Mouse (Mus musculus) MEL (cell line): ENCODE results near the gene Echdc3. TPM values are rescaled to one million over a fixed set of nuclear protein-coding genes. Genes with fewer than 3 reads are reported as not detected.

Source experiments
- DNase-seq: peaks from one replicate; pipeline ENCODE4 v3.0.0; 2011; ENCODE audit warnings: low read depth, low spot score
- H3K27ac ChIP-seq: 2 replicates; pipeline ENCODE4 v1.5.1; 2012; ENCODE audit warnings: low read depth, mild to moderate bottlenecking, control low read depth, low read length, moderate library complexity; ENCODE audit not compliant: control insufficient read depth
- H3K27me3 ChIP-seq, 2 experiments: fragments of 150-350 bp in 1 of 2; sonication (generic) in 1 of 2; 2 replicates each; pipeline ENCODE4 v1.6.1; 2012; ENCODE audit warnings: low read length in 2 of 2, mild to moderate bottlenecking in 2 of 2, improper control_type of control experiment in 1 of 2, moderate library complexity in 1 of 2; ENCODE audit not compliant: insufficient read depth in 2 of 2, control insufficient read depth in 1 of 2
- H3K36me3 ChIP-seq, 2 experiments: 2 replicates each; pipeline ENCODE4 v1.6.1; 2012 to 2014; ENCODE audit warnings: low read length in 2 of 2, improper control_type of control experiment in 1 of 2, inconsistent platforms in 1 of 2, mild to moderate bottlenecking in 1 of 2; ENCODE audit not compliant: insufficient read depth in 2 of 2, control insufficient read depth in 1 of 2
- H3K4me1 ChIP-seq, 2 experiments: fragments of 150-350 bp in 1 of 2; sonication (generic) in 1 of 2; 2 replicates each; pipeline ENCODE4 v1.6.1; 2012; ENCODE audit warnings: low read length in 2 of 2, improper control_type of control experiment in 1 of 2, mild to moderate bottlenecking in 1 of 2; ENCODE audit not compliant: insufficient read depth in 2 of 2, control insufficient read depth in 1 of 2
- H3K4me3 ChIP-seq, 2 experiments: fragments of 150-350 bp in 1 of 2; sonication (generic) in 1 of 2; 2 replicates each; pipeline ENCODE4 v1.5.1; 2012; ENCODE audit warnings: low read depth in 2 of 2, low read length in 2 of 2, mild to moderate bottlenecking in 2 of 2, moderate library complexity in 2 of 2, control low read depth in 1 of 2, improper control_type of control experiment in 1 of 2; ENCODE audit not compliant: control insufficient read depth in 1 of 2, insufficient read depth in 1 of 2
- H3K79me2 ChIP-seq: 2 replicates; pipeline ENCODE4 v1.6.1; 2012; ENCODE audit warnings: mild to moderate bottlenecking, low read length, moderate library complexity; ENCODE audit not compliant: control insufficient read depth, poor library complexity, insufficient read depth
- H3K9ac ChIP-seq: 2 replicates; pipeline ENCODE4 v1.6.1; 2012; ENCODE audit warnings: low read depth, mild to moderate bottlenecking, control low read depth, low read length, moderate library complexity; ENCODE audit not compliant: control insufficient read depth, poor library complexity, severe bottlenecking
- H3K9me3 ChIP-seq: fragments of 150-350 bp; sonication (generic); replicated peaks from 2 replicates; pipeline ENCODE4 v1.6.1; 2012; ENCODE audit warnings: mild to moderate bottlenecking, low read length, improper control_type of control experiment, moderate library complexity; ENCODE audit not compliant: insufficient read depth
- CHD2 ChIP-seq: IDR thresholded peaks from 2 replicates; pipeline ENCODE4 v1.6.1; 2011; ENCODE audit warnings: low read length, improper control_type of control experiment
- E2F4 ChIP-seq: IDR thresholded peaks from 2 replicates; pipeline ENCODE4 v1.6.1; 2011; ENCODE audit warnings: low read depth, low read length, improper control_type of control experiment, borderline replicate concordance
- GATA1 ChIP-seq: IDR thresholded peaks from 2 replicates; pipeline ENCODE4 v1.6.1; 2011; ENCODE audit warnings: low read depth, low read length, improper control_type of control experiment
- HCFC1 ChIP-seq: IDR thresholded peaks from 2 replicates; pipeline ENCODE4 v1.6.1; 2012; ENCODE audit warnings: low read depth, mild to moderate bottlenecking, inconsistent platforms, low read length, improper control_type of control experiment, moderate library complexity
- MAFK ChIP-seq: IDR thresholded peaks from 2 replicates; pipeline ENCODE4 v1.6.1; 2011; ENCODE audit warnings: low read depth, mild to moderate bottlenecking, low read length, improper control_type of control experiment, borderline replicate concordance
- MYB ChIP-seq: IDR thresholded peaks from 2 replicates; pipeline ENCODE4 v1.6.1; 2011; ENCODE audit warnings: mild to moderate bottlenecking, low read depth, low read length, improper control_type of control experiment
- POLR2A ChIP-seq, 2 experiments: IDR thresholded peaks; 2 replicates each; pipeline ENCODE4 v1.6.1; 2011 to 2012; ENCODE audit warnings: low read length in 2 of 2, mild to moderate bottlenecking in 2 of 2, control low read depth in 1 of 2, improper control_type of control experiment in 1 of 2, low read depth in 1 of 2, moderate library complexity in 1 of 2; ENCODE audit not compliant: control insufficient read depth in 1 of 2, insufficient read depth in 1 of 2, poor library complexity in 1 of 2
- POLR2AphosphoS2 ChIP-seq: IDR thresholded peaks from 2 replicates; pipeline ENCODE4 v1.6.1; 2011; ENCODE audit warnings: low read length, improper control_type of control experiment
- POLR2AphosphoS5 ChIP-seq: IDR thresholded peaks from 2 replicates; pipeline ENCODE4 v1.6.1; 2012; ENCODE audit warnings: low read depth, borderline replicate concordance, mild to moderate bottlenecking, inconsistent platforms, low read length, moderate library complexity, mixed read lengths
- RAD21 ChIP-seq: IDR thresholded peaks from 2 replicates; pipeline ENCODE4 v1.6.1; 2011; ENCODE audit warnings: mild to moderate bottlenecking, low read depth, low read length, improper control_type of control experiment
- TAL1 ChIP-seq: IDR thresholded peaks from 2 replicates; pipeline ENCODE4 v1.6.1; 2012; ENCODE audit warnings: mild to moderate bottlenecking, inconsistent platforms, low read length, moderate library complexity, mixed read lengths
- TBP ChIP-seq: IDR thresholded peaks from 2 replicates; pipeline ENCODE4 v1.8.0; 2011; ENCODE audit warnings: low read depth, low read length, improper control_type of control experiment
- TCF12 ChIP-seq: IDR thresholded peaks from 2 replicates; pipeline ENCODE4 v1.6.1; 2014; ENCODE audit warnings: low read depth, mild to moderate bottlenecking, inconsistent platforms, low read length, improper control_type of control experiment, moderate library complexity
- ZC3H11A ChIP-seq: IDR thresholded peaks from 2 replicates; pipeline ENCODE4 v1.6.1; 2012; ENCODE audit warnings: low read depth, mild to moderate bottlenecking, inconsistent platforms, low read length, improper control_type of control experiment
- polyA plus RNA-seq, 2 experiments: library from polyadenylated mRNA; stranded (reverse) in 1 of 2; unstranded in 1 of 2; fragments of >175 nt in 1 of 2; fragments of >200 nt in 1 of 2; gene quantifications; 2 replicates each; pipeline versions ENCODE4 v1.2.1 to v1.2.4; 2012; ENCODE audit warnings: low replicate concordance in 2 of 2, low read depth in 1 of 2; ENCODE audit not compliant: insufficient read length in 2 of 2, insufficient read depth in 1 of 2, missing spikeins in 1 of 2
- total RNA-seq: library from RNA; depleted of rRNA; stranded (reverse); fragments of 300-350 nt; gene quantifications from 2 replicates; pipeline ENCODE4 v1.2.3, GENCODE M21; 2012

Echdc3 gene
- total and polyA plus RNA-seq, 3 experiments, result not detected

GRCm38 (mm10) chr2:6257146-6257545, 44.3 kb upstream of the Echdc3 start:
- no peak for TF ChIP-seq POLR2AphosphoS5
- no peaks in the 10 kb centered on the region for H3K79me2 ChIP-seq
- no peak overlapping the region for H3K9ac ChIP-seq
- no peaks in the 10 kb centered on the region for H3K27me3 ChIP-seq
- no peak for DNase-seq
- no peak overlapping the region for H3K4me3 ChIP-seq
- H3K27ac ChIP-seq, result no peak overlapping the region
- H3K4me1 ChIP-seq, result peaks cover 0 to 17% of the 10 kb centered on the region in 2 experiments
- H3K9me3 ChIP-seq, result no peaks in the 10 kb centered on the region
- H3K36me3 ChIP-seq, result peaks cover 0 to 7% of the 10 kb centered on the region in 2 experiments; a peak in 2 of 4 replicates

- Histone ChIP-seq H3K9ac (no peak overlapping the region), H3K27ac (no peak overlapping the region), H3K4me1 (peaks cover 0 to 16% of the 10 kb centered on the region in 2 experiments), H3K27me3 (no peaks in the 10 kb centered on the region), H3K79me2 (no peaks in the 10 kb centered on the region), H3K9me3 (no peaks in the 10 kb centered on the region), H3K36me3 (peaks cover 0 to 3% of the 10 kb centered on the region in 2 experiments; a peak in 1 of 4 replicates), H3K4me3 (no peak overlapping the region)
- no peak for DNase-seq
- TF ChIP-seq TBP, result no peak
- TF ChIP-seq E2F4, result no peak
- TF ChIP-seq TCF12, result no peak
These were observed 43.4 kb upstream of the Echdc3 start for GRCm38 (mm10) chr2:6255989-6256841.

DNA sequence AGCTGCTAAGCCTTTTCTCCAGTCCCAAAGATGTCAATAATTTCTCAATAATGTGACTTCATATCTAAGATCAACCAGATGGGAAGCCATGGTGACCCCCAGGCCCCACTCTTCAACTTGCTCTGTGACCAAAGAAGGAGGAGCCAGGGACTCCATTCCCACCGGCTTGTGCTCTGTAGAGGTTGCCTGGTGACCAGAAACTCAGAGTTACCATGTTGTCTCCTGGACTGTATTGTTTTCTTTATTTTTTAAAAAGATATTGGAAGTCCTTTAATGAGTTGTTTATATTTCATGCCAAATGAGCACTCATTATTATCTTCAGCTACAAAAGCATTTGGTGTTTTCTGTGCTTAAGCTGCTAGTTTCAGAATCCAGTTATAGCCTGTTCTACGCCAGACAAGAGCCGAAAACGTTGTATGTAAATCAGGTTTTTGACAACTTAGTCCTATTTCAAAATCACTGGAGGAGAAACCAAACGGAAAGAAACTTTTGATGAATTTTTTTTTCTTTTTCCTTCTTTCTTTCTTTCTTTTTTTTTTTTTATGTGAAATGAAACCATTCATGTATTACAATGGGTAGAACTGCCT, 42.7 kb upstream of the Echdc3 start:
- Histone ChIP-seq H3K79me2 (no peaks in the 10 kb centered on the region), H3K9ac (no peak overlapping the region), H3K9me3 (no peaks in the 10 kb centered on the region), H3K4me1 (peaks cover 0 to 23% of the 10 kb centered on the region in 2 experiments), H3K36me3 (peaks cover 0 to 8% of the 10 kb centered on the region in 2 experiments; a peak in 2 of 4 replicates), H3K27me3 (no peaks in the 10 kb centered on the region), H3K27ac (no peak overlapping the region), H3K4me3 (no peak overlapping the region)
- TF ChIP-seq RAD21 (no peak), HCFC1 (no peak), E2F4 (no peak), MYB (no peak), CHD2 (no peak), POLR2AphosphoS2 (no peak), TBP (no peak), POLR2A (IDR thresholded peaks at IDR 0.05; ENCODE audit: control insufficient read depth in 1 of 2, insufficient read depth in 1 of 2, low read depth in 1 of 2, low read length in 2 of 2, poor library complexity in 1 of 2) (no peak), GATA1 (no peak), ZC3H11A (no peak), TAL1 (no peak), MAFK (no peak)
- no peak for DNase-seq
